Mouse (Mus musculus) right cerebral cortex, postnatal 4 days (tissue): Measurements from ENCODE around the gene Cry1.

ENCODE experiments used
- DNase-seq: peaks from one replicate; pipeline ENCODE4 v3.0.0-alpha.2; 2022

Cry1 gene

GRCm38 (mm10) chr10:85184964-85185608 lies at the start of gene Cry1:
Gene Cry1 (minus strand): TSS chr10:85185064.
- DNase-seq: peak; percentile 94

- DNase-seq: no peak
Measured at GRCm38 (mm10) chr10:85221771-85222050, 36.8 kb upstream of the Cry1 start.

- peak; percentile 97 for DNase-seq
Measured at GRCm38 (mm10) chr10:85220918-85221770, 36.3 kb upstream of the Cry1 start.

DNA sequence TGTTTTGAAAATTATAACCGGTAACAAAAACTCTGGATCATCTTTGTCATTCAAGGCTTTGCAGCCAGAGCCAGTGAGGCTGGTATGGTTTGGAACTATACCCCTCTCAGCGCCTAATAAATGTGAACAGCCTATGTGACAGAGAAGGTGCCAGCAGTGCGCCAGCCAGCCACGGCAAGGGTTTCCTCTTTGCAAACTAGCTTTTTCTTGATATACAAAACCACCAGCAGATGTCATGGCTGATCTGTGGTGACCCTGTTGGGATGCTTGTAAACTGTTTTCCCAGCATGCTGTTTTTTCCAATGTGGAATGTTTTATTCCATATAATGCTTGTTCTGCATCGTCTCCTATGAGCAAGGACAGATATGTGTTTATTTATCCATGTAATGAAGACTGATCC lies 30.0 kb upstream of the Cry1 start:
- DNase-seq: peak; percentile 36

DNA sequence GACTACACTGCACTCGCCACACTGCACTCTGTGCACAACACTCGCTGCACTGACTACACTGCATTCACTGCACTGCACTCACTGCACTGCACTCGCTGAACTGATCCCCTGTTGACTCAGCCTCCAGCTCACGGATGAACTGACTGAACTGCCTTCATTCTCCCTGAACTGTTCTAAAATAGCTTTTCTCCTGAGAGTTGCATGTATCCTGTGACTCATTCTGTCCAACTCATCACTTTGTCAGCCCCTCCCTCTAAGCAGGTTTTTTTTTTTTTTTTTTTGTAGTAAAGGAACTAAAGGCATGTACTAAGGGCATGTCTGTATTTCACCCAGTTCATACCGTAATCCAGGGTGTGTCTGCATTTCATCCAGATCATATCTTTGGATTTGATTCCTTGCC lies 26.8 kb upstream of the Cry1 start:
- DNase-seq: no peak

DNA sequence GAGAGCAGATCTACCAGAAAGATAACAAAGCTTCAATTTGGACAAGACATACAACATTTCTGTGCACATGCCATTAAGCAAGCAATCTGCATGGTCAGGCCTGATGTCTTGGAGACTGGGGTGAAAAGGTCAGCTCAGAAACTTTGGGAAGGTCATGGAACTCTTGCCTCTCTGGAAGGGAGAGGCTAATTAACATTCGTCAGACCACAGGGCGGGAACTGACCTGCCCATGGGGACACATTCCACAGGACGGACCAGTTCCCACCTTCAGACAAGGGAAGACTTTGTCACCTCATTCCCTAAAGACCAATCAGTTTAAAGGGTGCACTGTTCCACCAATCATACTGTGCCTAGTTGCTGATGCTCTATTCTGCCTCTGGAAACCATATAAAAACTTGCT lies 25.3 kb upstream of the Cry1 start:
- no peak for DNase-seq

- DNase-seq: no peak
Measured at GRCm38 (mm10) chr10:85209119-85209605, 24.3 kb upstream of the Cry1 start.

- DNase-seq: no peak
Measured at GRCm38 (mm10) chr10:85205316-85205715, 20.5 kb upstream of the Cry1 start.

- DNase-seq: no peak
Measured at GRCm38 (mm10) chr10:85204255-85204855, 19.5 kb upstream of the Cry1 start.

- no peak for DNase-seq
Measured at GRCm38 (mm10) chr10:85194528-85194927, 9.7 kb upstream of the Cry1 start.

- DNase-seq: no peak
Measured at GRCm38 (mm10) chr10:85193321-85193720, 8.5 kb upstream of the Cry1 start.

- DNase-seq: no peak
Measured at GRCm38 (mm10) chr10:85190652-85191051, 5.8 kb upstream of the Cry1 start.

- no peak for DNase-seq
Measured at GRCm38 (mm10) chr10:85189966-85190365, 5.1 kb upstream of the Cry1 start.

GRCm38 (mm10) chr10:85186499-85186794 lies 1.6 kb upstream of the Cry1 start:
- DNase-seq: no peak

DNA sequence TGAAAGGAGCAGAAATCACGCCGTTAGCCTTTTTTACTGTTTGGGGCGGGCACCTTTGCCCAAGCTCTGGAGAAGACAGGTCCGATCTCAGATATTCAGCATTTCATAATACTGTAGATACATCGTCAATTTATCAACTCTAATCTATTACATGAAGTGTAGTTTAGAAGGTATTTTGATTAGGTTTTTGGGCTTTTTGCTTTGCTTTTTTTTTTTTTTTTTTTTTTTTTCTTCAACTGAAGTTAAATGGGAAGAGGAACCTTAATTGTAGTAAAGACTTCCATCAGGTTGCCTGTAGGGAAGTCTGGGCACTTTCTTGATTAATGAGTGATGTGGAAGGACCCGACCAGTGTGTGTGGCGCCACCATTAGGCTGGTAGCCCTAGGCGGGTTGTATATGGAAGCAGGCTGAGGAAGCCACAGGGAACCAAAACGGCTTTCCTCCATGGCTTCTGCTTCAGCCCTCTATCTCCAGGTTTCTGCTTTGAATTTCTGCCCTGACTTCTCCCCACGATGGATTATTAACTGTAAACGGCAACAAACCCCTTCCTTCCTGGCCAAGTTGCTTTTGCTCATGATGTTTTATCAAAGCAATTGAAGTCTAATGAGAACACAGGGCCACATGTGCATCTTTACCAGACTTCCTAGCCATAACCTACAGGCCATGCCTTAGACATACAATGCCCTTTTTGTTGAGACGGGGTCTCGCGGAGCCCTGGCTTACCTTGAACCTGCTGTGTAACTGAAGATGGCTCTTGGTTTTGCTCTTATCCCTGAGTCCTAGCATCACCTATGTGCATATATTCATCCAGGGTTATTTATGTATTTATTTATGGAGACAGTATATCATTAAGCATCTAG lies 1.0 kb upstream of the Cry1 start:
- DNase-seq: no peak

DNA sequence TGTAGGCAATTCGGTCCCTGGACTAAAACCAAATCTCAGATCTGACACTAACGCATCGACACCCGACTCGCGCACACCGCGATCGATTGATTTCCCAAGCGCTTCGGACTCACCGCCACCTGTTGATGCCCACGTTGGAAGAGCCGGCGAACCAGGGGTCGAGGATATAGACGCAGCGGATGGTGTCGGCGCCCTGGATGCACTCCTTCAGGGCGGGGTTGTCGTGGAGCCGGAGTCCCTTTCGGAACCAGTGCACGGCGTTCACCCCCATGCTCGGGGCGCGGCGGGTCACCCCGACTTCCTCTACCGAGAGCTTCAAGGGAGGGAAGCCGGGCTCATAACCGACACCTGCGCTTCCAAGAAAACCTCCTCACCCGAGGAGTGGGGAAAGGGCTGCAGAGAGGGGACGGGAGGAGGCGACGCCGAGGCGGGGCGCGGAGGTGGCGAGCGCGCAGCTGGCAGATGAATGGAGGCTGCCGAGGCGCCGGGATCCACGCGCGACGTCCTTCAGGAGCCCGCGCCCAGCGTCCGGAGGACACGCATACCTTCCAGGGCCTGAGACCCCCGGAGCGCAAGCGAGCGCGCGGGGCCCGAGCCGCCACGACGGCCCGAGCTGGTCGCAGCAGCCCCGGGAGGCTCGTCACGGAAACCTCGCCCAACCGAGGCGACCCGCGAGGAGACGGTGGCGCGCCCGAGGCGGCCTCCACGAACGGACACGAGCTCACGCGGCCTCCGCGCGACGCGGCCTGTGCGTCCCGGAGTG lies 482 bp downstream of the Cry1 start:
- DNase-seq: peak; percentile 47

DNA sequence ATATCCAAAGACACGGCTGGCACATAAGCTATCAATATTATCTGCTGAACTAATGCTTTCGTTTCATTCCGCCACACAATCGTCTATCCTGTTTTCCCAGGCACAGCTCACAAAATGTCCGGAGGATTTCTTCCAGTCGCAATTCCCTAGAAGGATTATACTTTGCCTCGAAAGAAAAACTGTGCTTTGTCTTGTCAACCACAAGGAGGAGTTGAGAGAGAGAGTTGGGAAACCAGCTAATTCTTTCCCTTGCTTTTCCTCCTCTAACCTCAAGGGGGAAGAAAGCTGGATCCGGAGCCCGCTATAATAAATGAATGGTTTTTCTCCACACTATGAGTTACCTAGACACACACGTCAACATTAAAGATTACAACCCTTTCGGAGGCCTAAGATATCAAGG lies 1.2 kb downstream of the Cry1 start:
- DNase-seq: no peak

GRCm38 (mm10) chr10:85182766-85183165 lies 2.1 kb downstream of the Cry1 start:
- DNase-seq: no peak

DNA sequence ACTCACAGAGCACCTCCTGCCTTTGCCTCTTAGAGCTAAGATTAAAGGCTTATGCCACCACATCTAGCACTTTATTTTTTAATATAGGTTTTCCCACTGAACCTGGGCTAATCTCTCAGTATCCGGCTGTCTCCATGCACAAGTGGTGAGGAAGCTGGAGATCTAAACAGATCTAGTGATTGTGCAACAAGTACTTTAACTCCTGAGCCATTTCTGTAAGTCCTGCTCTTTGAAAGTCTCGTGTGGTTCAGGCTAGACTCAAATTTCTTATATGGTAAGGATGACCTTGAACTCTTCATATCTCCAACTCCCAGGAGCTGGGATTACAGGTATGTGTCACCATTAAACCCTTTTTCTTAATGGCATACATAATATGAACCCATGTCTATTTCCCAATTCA lies 8.2 kb downstream of the Cry1 start:
- no peak for DNase-seq

DNA sequence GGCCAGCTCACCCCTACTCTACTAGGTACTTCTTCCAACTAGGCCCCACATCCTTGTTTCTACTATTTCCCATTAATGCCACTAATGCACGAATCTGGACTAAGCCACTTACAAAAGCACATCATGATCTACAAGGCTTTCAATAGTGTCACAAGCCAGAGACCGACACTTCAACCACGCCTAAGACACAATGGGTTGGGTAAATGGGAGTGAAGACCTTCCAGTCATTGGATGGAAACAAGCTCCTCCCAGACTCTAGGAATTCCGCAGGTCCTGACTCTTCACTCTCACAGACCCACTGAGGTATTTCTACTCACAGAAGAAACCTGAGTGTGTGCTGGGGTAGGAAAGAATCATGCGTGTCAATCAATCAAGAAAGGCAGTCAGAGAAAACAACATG lies 19.6 kb downstream of the Cry1 start:
- DNase-seq: no peak

DNA sequence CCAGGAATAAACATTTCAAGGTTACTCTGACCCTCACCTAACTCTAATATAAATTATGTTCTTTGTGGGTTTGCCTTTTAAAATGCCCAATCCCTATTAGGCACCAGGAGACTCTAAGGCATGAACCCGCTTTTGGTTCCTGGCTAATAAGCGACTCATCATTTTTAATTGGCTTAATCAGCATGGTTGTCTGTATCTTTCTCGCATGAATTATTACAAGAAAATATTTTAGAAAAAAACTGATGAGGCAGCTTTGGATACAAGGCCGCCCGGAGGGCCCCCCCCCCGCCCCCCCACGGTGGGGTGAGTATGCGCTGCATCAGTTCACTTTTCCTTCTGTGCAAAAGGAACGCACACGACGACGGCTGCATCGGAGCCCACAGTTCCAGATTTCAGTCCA lies 20.1 kb downstream of the Cry1 start:
- DNase-seq: no peak

- no peak for DNase-seq
Measured at GRCm38 (mm10) chr10:85161745-85162351, 23.0 kb downstream of the Cry1 start.
